Mouse (Mus musculus): ENCODE measurements around the gene Ocel1. TPM values are rescaled to one million over a fixed set of nuclear protein-coding genes. Genes with fewer than 3 reads are reported as not detected.

Gene Ocel1
- 8.3 TPM for polyA plus RNA-seq (2014; fragmentation: Illumina TruSeq; extraction: RNeasy Lipid Tissue Mini Kit (QIAGEN cat#74804); ENCODE audit: insufficient read depth, low read depth, low replicate concordance)

GRCm38 (mm10) chr8:71371236-71371848 is at the start of gene Ocel1:
TSS of gene Ocel1 (plus strand) at chr8:71371298.

GRCm38 (mm10) chr8:71366771-71367528 is 4.1 kb upstream of the Ocel1 start, which contains the start of gene Use1:
TSS of gene Use1 (plus strand) at chr8:71366848.

GRCm38 (mm10) chr8:71381421-71381970 is 10.4 kb downstream of the Ocel1 start, which contains the start of gene Nr2f6:
TSS of gene Nr2f6 (minus strand) at chr8:71381960.

GRCm38 (mm10) chr8:71395629-71396028 is 24.5 kb downstream of the Ocel1 start, which contains the start of gene Ushbp1:
TSS of gene Ushbp1 (minus strand) at chr8:71395802.

GRCm38 (mm10) chr8:71396639-71397305 is 25.7 kb downstream of the Ocel1 start, which contains the start of gene Babam1:
TSS of gene Babam1 (plus strand) at chr8:71396861.

GRCm38 (mm10) chr8:71405401-71406098 is 34.5 kb downstream of the Ocel1 start, which contains the start of gene Ankle1:
TSS of gene Ankle1 (plus strand) at chr8:71406010.

Other genes starting within 250 kb of the Ocel1 start
- 19.5 TPM for gene Myo9b, start 98.6 kb upstream of the Ocel1 start, polyA plus RNA-seq (2014; fragmentation: Illumina TruSeq; extraction: RNeasy Lipid Tissue Mini Kit (QIAGEN cat#74804); ENCODE audit: insufficient read depth, low read depth, low replicate concordance)
- gene Haus8, start 98.4 kb upstream of the Ocel1 start, polyA plus RNA-seq (2014; fragmentation: Illumina TruSeq; extraction: RNeasy Lipid Tissue Mini Kit (QIAGEN cat#74804); ENCODE audit: insufficient read depth, low read depth, low replicate concordance): 14.8 TPM
- gene Use1, start 4.5 kb upstream of the Ocel1 start, polyA plus RNA-seq (2014; fragmentation: Illumina TruSeq; extraction: RNeasy Lipid Tissue Mini Kit (QIAGEN cat#74804); ENCODE audit: insufficient read depth, low read depth, low replicate concordance): 199 TPM
- gene Nr2f6, start 10.7 kb downstream of the Ocel1 start, polyA plus RNA-seq (2014; fragmentation: Illumina TruSeq; extraction: RNeasy Lipid Tissue Mini Kit (QIAGEN cat#74804); ENCODE audit: insufficient read depth, low read depth, low replicate concordance): 33.0 TPM
- 49.5 TPM for gene Ushbp1, start 24.5 kb downstream of the Ocel1 start, polyA plus RNA-seq (2014; fragmentation: Illumina TruSeq; extraction: RNeasy Lipid Tissue Mini Kit (QIAGEN cat#74804); ENCODE audit: insufficient read depth, low read depth, low replicate concordance)
- 65.2 TPM for gene Babam1, start 25.6 kb downstream of the Ocel1 start, polyA plus RNA-seq (2014; fragmentation: Illumina TruSeq; extraction: RNeasy Lipid Tissue Mini Kit (QIAGEN cat#74804); ENCODE audit: insufficient read depth, low read depth, low replicate concordance)
- not detected for gene Ankle1, start 34.7 kb downstream of the Ocel1 start, polyA plus RNA-seq (2014; fragmentation: Illumina TruSeq; extraction: RNeasy Lipid Tissue Mini Kit (QIAGEN cat#74804); ENCODE audit: insufficient read depth, low read depth, low replicate concordance)
- gene Abhd8, start 92.4 kb downstream of the Ocel1 start, polyA plus RNA-seq (2014; fragmentation: Illumina TruSeq; extraction: RNeasy Lipid Tissue Mini Kit (QIAGEN cat#74804); ENCODE audit: insufficient read depth, low read depth, low replicate concordance): 16.1 TPM
- 65.5 TPM for gene Mrpl34, start 93.7 kb downstream of the Ocel1 start, polyA plus RNA-seq (2014; fragmentation: Illumina TruSeq; extraction: RNeasy Lipid Tissue Mini Kit (QIAGEN cat#74804); ENCODE audit: insufficient read depth, low read depth, low replicate concordance)
- gene Dda1, start 97.9 kb downstream of the Ocel1 start, polyA plus RNA-seq (2014; fragmentation: Illumina TruSeq; extraction: RNeasy Lipid Tissue Mini Kit (QIAGEN cat#74804); ENCODE audit: insufficient read depth, low read depth, low replicate concordance): 33.9 TPM
- 4.6 TPM for gene Ano8, start 114.7 kb downstream of the Ocel1 start, polyA plus RNA-seq (2014; fragmentation: Illumina TruSeq; extraction: RNeasy Lipid Tissue Mini Kit (QIAGEN cat#74804); ENCODE audit: insufficient read depth, low read depth, low replicate concordance)
- gene Gtpbp3, start 116.8 kb downstream of the Ocel1 start, polyA plus RNA-seq (2014; fragmentation: Illumina TruSeq; extraction: RNeasy Lipid Tissue Mini Kit (QIAGEN cat#74804); ENCODE audit: insufficient read depth, low read depth, low replicate concordance): 10.1 TPM
- 350 TPM for gene Plvap, start 140.5 kb downstream of the Ocel1 start, polyA plus RNA-seq (2014; fragmentation: Illumina TruSeq; extraction: RNeasy Lipid Tissue Mini Kit (QIAGEN cat#74804); ENCODE audit: insufficient read depth, low read depth, low replicate concordance)
- not detected for gene Ccdc194, start 154.4 kb downstream of the Ocel1 start, polyA plus RNA-seq (2014; fragmentation: Illumina TruSeq; extraction: RNeasy Lipid Tissue Mini Kit (QIAGEN cat#74804); ENCODE audit: insufficient read depth, low read depth, low replicate concordance)
- gene Bst2, start 166.2 kb downstream of the Ocel1 start, polyA plus RNA-seq (2014; fragmentation: Illumina TruSeq; extraction: RNeasy Lipid Tissue Mini Kit (QIAGEN cat#74804); ENCODE audit: insufficient read depth, low read depth, low replicate concordance): 272 TPM
- gene Mvb12a, start 171.6 kb downstream of the Ocel1 start, polyA plus RNA-seq (2014; fragmentation: Illumina TruSeq; extraction: RNeasy Lipid Tissue Mini Kit (QIAGEN cat#74804); ENCODE audit: insufficient read depth, low read depth, low replicate concordance): 65.4 TPM
- gene Tmem221, start 187.6 kb downstream of the Ocel1 start, polyA plus RNA-seq (2014; fragmentation: Illumina TruSeq; extraction: RNeasy Lipid Tissue Mini Kit (QIAGEN cat#74804); ENCODE audit: insufficient read depth, low read depth, low replicate concordance): 12.2 TPM
- not detected for gene Nxnl1, start 195.3 kb downstream of the Ocel1 start, polyA plus RNA-seq (2014; fragmentation: Illumina TruSeq; extraction: RNeasy Lipid Tissue Mini Kit (QIAGEN cat#74804); ENCODE audit: insufficient read depth, low read depth, low replicate concordance)
- gene Slc27a1, start 197.6 kb downstream of the Ocel1 start, polyA plus RNA-seq (2014; fragmentation: Illumina TruSeq; extraction: RNeasy Lipid Tissue Mini Kit (QIAGEN cat#74804); ENCODE audit: insufficient read depth, low read depth, low replicate concordance): 21.0 TPM
- 79.5 TPM for gene Pgls, start 220.9 kb downstream of the Ocel1 start, polyA plus RNA-seq (2014; fragmentation: Illumina TruSeq; extraction: RNeasy Lipid Tissue Mini Kit (QIAGEN cat#74804); ENCODE audit: insufficient read depth, low read depth, low replicate concordance)
- gene Fam129c, start 226.3 kb downstream of the Ocel1 start, polyA plus RNA-seq (2014; fragmentation: Illumina TruSeq; extraction: RNeasy Lipid Tissue Mini Kit (QIAGEN cat#74804); ENCODE audit: insufficient read depth, low read depth, low replicate concordance): 3.3 TPM
- 51.7 TPM for gene Colgalt1, start 239.7 kb downstream of the Ocel1 start, polyA plus RNA-seq (2014; fragmentation: Illumina TruSeq; extraction: RNeasy Lipid Tissue Mini Kit (QIAGEN cat#74804); ENCODE audit: insufficient read depth, low read depth, low replicate concordance)